Mouse (Mus musculus): ENCODE data around the gene Ppdpf. TPM values are rescaled to one million over a fixed set of nuclear protein-coding genes. Genes with fewer than 3 reads are reported as not detected.

Ppdpf gene
- total and polyA plus RNA-seq, 2 experiments: 48.4 to 181 TPM

DNA sequence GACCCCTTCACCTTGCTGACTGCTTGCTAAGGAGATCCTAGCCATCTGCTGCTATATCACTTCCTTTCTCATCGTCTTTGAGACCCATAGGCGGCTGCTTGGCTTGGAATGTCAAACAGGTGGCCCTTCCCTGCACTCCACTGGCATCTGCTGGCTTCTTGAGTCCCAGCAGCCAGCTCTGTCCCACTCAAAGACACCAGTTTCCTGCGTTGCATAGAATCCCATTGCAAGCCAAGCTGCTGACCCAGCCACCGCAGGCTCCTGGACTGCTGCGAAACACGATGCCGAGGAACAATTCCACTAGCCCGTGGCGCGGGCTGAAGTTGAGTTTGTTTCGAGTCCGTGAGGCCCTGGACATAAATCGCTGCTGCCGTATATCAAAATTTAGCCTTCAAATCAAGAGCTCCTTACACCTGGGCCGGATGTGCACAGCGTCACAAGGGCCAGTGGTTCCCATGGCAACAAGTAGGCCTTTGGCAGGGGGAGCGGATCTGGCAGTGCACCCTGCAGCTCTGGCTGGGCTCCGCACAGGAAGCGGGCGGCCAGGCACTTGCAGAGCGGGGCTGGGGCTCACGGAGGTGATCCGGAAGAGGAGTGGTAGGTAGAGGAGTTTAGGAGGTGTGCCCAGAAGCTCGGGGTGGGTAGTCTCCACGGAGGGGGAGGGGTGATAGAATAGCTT, 32.6 kb downstream of the Ppdpf start, which contains the start of gene Fndc11:
Gene Fndc11 (plus strand): TSS at position 476 of the 679 bp plus-strand sequence.
- Histone ChIP-seq H3K4me3 (ENCODE audit: insufficient read depth, low read depth, low read length) (peak within 1 kb of the TSS; percentile 0; the same call in 1 of the 2 replicates), H3K36me3 (ENCODE audit: control insufficient read depth, insufficient read depth, low read length) (no peaks in the 10 kb centered on the region), H3K27ac (replicated peaks; ENCODE audit: insufficient read depth, low read depth, low read length) (no peak within 1 kb of the TSS), H3K79me2 (ENCODE audit: control insufficient read depth, insufficient read depth, low read length) (no peaks in the 10 kb centered on the region), H3K4me1 (ENCODE audit: control insufficient read depth, insufficient read depth, low read length) (peaks cover 2% of the 10 kb centered on the region; the same call in 1 of the 2 replicates), H3K9ac (ENCODE audit: low read depth, low read length) (no peak within 1 kb of the TSS), H3K27me3 (ENCODE audit: control insufficient read depth, insufficient read depth, low read length) (no peaks in the 10 kb centered on the region)
- peak; percentile 64 for DNase-seq (ENCODE audit: extremely low read depth, low read depth, low spot score)
- TF ChIP-seq CTCF (IDR thresholded peaks at IDR 0.05; ENCODE audit: low read depth, low read length) (0 out of 2 replicates have a peak, but pooled peaks have one; percentile 8), POLR2A (IDR thresholded peaks at IDR 0.05; ENCODE audit: extremely low read depth, insufficient read depth, low read length) (no peak)
- 15% methylated on average over 25 of the region's 25 CpGs for WGBS

- Histone ChIP-seq H3K4me1 (ENCODE audit: control insufficient read depth, insufficient read depth, low read length) (peaks cover 3% of the 10 kb centered on the region), H3K4me3 (ENCODE audit: insufficient read depth, low read depth, low read length) (no peak overlapping the region), H3K79me2 (ENCODE audit: control insufficient read depth, insufficient read depth, low read length) (no peaks in the 10 kb centered on the region), H3K27ac (replicated peaks; ENCODE audit: insufficient read depth, low read depth, low read length) (no peak overlapping the region), H3K27me3 (ENCODE audit: control insufficient read depth, insufficient read depth, low read length) (no peaks in the 10 kb centered on the region), H3K36me3 (ENCODE audit: control insufficient read depth, insufficient read depth, low read length) (no peaks in the 10 kb centered on the region), H3K9ac (ENCODE audit: low read depth, low read length) (no peak overlapping the region)
- no peak for TF ChIP-seq POLR2A (IDR thresholded peaks at IDR 0.05; ENCODE audit: extremely low read depth, insufficient read depth, low read length)
- no peak for TF ChIP-seq CTCF (IDR thresholded peaks at IDR 0.05; ENCODE audit: low read depth, low read length)
- no peak for DNase-seq (ENCODE audit: extremely low read depth, low read depth, low spot score)
- WGBS: 37% methylated on average over 2 of the region's 2 CpGs
Observed at GRCm38 (mm10) chr2:181220361-181220760, 33.3 kb downstream of the Ppdpf start.

- no peak for TF ChIP-seq CTCF (IDR thresholded peaks at IDR 0.05; ENCODE audit: low read depth, low read length)
- TF ChIP-seq POLR2A (IDR thresholded peaks at IDR 0.05; ENCODE audit: extremely low read depth, insufficient read depth, low read length): no peak
- WGBS: 33% methylated on average over 2 of the region's 2 CpGs
- DNase-seq (ENCODE audit: extremely low read depth, low read depth, low spot score): peak; percentile 82
Observed at GRCm38 (mm10) chr2:181224994-181225393, 37.9 kb downstream of the Ppdpf start.

DNA sequence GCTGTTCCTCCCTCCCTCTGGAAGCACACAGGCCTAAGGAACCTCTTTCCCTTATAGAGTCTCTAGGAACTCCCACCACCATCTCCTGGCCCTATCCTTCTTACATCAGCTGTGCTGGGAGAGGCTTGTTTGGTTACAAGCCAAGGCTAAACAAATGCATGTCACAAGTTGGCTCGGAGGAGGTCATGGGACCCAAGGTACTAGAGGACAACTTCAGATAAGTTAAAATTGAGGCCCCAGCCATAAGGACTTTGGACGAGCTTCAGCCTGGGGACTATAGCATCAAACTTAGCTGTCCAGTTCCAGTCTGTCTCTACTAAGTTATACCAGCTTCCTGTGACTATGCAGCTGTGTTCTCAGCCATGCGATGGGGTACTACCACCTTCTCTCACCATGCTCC, 40.1 kb downstream of the Ppdpf start:
- Histone ChIP-seq H3K36me3 (ENCODE audit: control insufficient read depth, insufficient read depth, low read length) (peaks cover 47% of the 10 kb centered on the region), H3K9ac (ENCODE audit: low read depth, low read length) (no peak overlapping the region)
- WGBS: 72% methylated on average over 3 of the region's 3 CpGs

More at GRCm38 (mm10) chr2:181224994-181225393, 37.9 kb downstream of the Ppdpf start:
- Histone ChIP-seq H3K36me3 (ENCODE audit: control insufficient read depth, insufficient read depth, low read length) (peaks cover 36% of the 10 kb centered on the region), H3K27me3 (ENCODE audit: control insufficient read depth, insufficient read depth, low read length) (no peaks in the 10 kb centered on the region), H3K79me2 (ENCODE audit: control insufficient read depth, insufficient read depth, low read length) (no peaks in the 10 kb centered on the region), H3K4me3 (ENCODE audit: insufficient read depth, low read depth, low read length) (no peak overlapping the region), H3K4me1 (ENCODE audit: control insufficient read depth, insufficient read depth, low read length) (peaks cover 6% of the 10 kb centered on the region), H3K27ac (replicated peaks; ENCODE audit: insufficient read depth, low read depth, low read length) (no peak overlapping the region), H3K9ac (ENCODE audit: low read depth, low read length) (no peak overlapping the region)

DNA sequence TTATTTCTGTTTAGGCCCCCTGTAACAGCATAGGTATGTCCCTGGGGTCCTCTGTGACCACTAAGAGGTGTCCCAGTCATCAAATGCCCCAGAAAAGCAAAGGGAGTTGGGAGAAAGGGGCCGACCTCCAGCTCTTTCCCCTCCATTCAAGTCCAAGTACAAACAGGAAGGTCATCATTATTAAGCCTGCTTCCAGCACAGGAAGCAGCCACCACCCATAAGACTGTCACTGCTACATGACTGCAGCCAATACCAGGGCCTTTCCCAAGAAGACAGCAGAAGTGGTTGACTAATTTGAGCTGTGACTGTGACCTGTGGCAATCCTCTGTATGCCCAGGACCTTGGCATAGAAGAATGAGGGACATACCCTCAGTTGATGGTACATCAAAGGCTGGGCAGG, 41.3 kb downstream of the Ppdpf start:
- Histone ChIP-seq H3K79me2 (ENCODE audit: control insufficient read depth, insufficient read depth, low read length) (no peaks in the 10 kb centered on the region), H3K27me3 (ENCODE audit: control insufficient read depth, insufficient read depth, low read length) (no peaks in the 10 kb centered on the region), H3K9ac (ENCODE audit: low read depth, low read length) (no peak overlapping the region), H3K4me1 (ENCODE audit: control insufficient read depth, insufficient read depth, low read length) (peaks cover 6% of the 10 kb centered on the region), H3K36me3 (ENCODE audit: control insufficient read depth, insufficient read depth, low read length) (peaks cover 52% of the 10 kb centered on the region), H3K27ac (replicated peaks; ENCODE audit: insufficient read depth, low read depth, low read length) (no peak overlapping the region), H3K4me3 (ENCODE audit: insufficient read depth, low read depth, low read length) (no peak overlapping the region)
- 76% methylated on average over 1 of the region's 1 CpGs for WGBS
- no peak for TF ChIP-seq POLR2A (IDR thresholded peaks at IDR 0.05; ENCODE audit: extremely low read depth, insufficient read depth, low read length)
- TF ChIP-seq CTCF (IDR thresholded peaks at IDR 0.05; ENCODE audit: low read depth, low read length): no peak
- DNase-seq (ENCODE audit: extremely low read depth, low read depth, low spot score): no peak

More for the DNA sequence above, 40.1 kb downstream of the Ppdpf start:
- Histone ChIP-seq H3K27ac (replicated peaks; ENCODE audit: insufficient read depth, low read depth, low read length) (no peak overlapping the region), H3K4me3 (ENCODE audit: insufficient read depth, low read depth, low read length) (no peak overlapping the region), H3K27me3 (ENCODE audit: control insufficient read depth, insufficient read depth, low read length) (no peaks in the 10 kb centered on the region), H3K4me1 (ENCODE audit: control insufficient read depth, insufficient read depth, low read length) (peaks cover 6% of the 10 kb centered on the region), H3K79me2 (ENCODE audit: control insufficient read depth, insufficient read depth, low read length) (no peaks in the 10 kb centered on the region)
- no peak for TF ChIP-seq CTCF (IDR thresholded peaks at IDR 0.05; ENCODE audit: low read depth, low read length)
- no peak for TF ChIP-seq POLR2A (IDR thresholded peaks at IDR 0.05; ENCODE audit: extremely low read depth, insufficient read depth, low read length)
- DNase-seq (ENCODE audit: extremely low read depth, low read depth, low spot score): no peak

DNA sequence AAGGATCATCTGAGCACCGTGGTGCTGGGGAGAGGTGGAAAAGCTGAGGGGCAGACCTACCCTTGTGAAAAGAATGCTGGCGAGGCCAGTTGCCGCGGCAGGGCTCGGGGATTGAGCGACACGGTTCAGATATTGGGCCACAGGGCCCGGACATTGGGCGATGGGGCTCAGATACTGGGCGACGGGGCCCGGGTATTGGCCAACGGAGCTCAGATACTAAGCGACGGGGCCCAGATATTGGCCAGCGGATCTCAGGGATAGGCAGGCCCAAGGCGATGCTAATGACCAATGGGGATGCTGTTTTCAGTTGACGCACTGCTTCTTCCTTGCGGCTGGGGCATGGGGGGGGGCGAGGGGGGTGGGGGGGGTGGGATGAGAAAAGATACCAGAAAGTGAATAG, 44.1 kb downstream of the Ppdpf start:
- DNase-seq (ENCODE audit: extremely low read depth, low read depth, low spot score): no peak
- Histone ChIP-seq H3K27me3 (ENCODE audit: control insufficient read depth, insufficient read depth, low read length) (no peaks in the 10 kb centered on the region), H3K4me1 (ENCODE audit: control insufficient read depth, insufficient read depth, low read length) (no peaks in the 10 kb centered on the region; the same call in 1 of the 2 replicates), H3K4me3 (ENCODE audit: insufficient read depth, low read depth, low read length) (no peak overlapping the region), H3K79me2 (ENCODE audit: control insufficient read depth, insufficient read depth, low read length) (no peaks in the 10 kb centered on the region), H3K9ac (ENCODE audit: low read depth, low read length) (no peak overlapping the region), H3K27ac (replicated peaks; ENCODE audit: insufficient read depth, low read depth, low read length) (no peak overlapping the region), H3K36me3 (ENCODE audit: control insufficient read depth, insufficient read depth, low read length) (peaks cover 64% of the 10 kb centered on the region)
- TF ChIP-seq CTCF (IDR thresholded peaks at IDR 0.05; ENCODE audit: low read depth, low read length) (no peak), POLR2A (IDR thresholded peaks at IDR 0.05; ENCODE audit: extremely low read depth, insufficient read depth, low read length) (no peak)
- 94% methylated on average over 20 of the region's 20 CpGs for WGBS

All from liver, adult 2 months (tissue).